Mouse (Mus musculus) erythroid progenitor cell, adult 5-6 weeks (primary cell): ENCODE data around the gene Cst8. TPM values are rescaled to one million over a fixed set of nuclear protein-coding genes. Genes with fewer than 3 reads are reported as not detected.
"Not testable (repeated sequence)": the region's sequence is repeated elsewhere in the genome, so short reads cannot be mapped to it uniquely, and the experiment has no call there.

Source experiments
- ATAC-seq: replicated peaks from 2 replicates; pipeline ENCODE4 v1.8.0; 2016; ENCODE audit warnings: moderate number of reproducible peaks, mild to moderate bottlenecking, moderate TSS enrichment, inconsistent platforms; ENCODE audit not compliant: poor library complexity, low FRiP score, severe bottlenecking
- total RNA-seq, 2 experiments: library from RNA; stranded (forward) in 1 of 2; stranded (reverse) in 1 of 2; fragments of 150-400 nt in 1 of 2; fragments of 186-747, 209-891 nt in 1 of 2; gene quantifications; 2 replicates each; pipeline versions ENCODE4 v1.2.3 to v1.2.4; 2015 to 2017; ENCODE audit warnings: low replicate concordance in 2 of 2

Cst8 gene
- total RNA-seq (2015; ENCODE audit: low replicate concordance) = not detected in 2 replicates
- total RNA-seq (2017; ENCODE audit: low replicate concordance) = not detected in 2 replicates

DNA sequence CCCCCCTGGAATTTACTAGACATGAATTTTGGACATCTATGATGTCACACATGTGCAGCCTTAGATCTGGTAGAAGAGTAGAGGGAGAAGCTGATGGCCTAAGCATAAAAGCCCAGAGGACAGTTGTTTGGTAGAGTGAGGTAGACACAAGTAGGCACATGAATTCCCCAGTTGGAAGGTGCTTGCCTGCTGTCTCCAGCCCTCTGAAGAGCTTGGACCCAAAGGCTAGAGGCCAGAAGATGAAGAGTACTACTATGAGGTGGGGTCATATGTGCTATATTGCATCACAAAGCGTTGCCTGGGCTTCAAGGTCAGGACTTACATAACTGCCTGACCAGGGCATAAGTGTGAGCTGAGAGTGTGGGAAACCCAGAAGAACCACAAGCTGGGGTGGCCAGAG lies at the start of gene Cst8:
Gene Cst8 (plus strand): TSS at position 301 of the 400 bp plus-strand sequence.
- no peak for ATAC-seq

DNA sequence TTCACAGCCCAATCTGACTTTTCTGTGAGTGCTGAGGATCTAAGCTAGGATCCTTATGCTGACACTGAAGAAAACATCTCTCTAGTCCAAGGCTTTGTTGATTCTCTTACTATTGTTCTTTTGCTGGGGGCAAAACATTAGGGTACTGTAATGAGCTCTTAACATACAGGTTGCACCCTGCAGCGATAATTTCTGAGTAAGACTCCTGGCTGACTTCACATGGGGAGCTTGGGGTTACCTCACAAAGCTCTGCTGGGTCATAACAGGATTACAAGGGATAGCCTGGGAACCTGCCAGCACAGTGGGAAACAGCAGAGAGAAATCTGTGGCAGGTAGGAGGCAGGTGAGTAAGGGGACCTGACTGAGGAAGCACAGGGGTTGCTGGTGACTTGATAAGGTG lies 48.5 kb upstream of the Cst8 start, which contains the start of gene Cstl1:
Gene Cstl1 (plus strand): TSS at position 301 of the 400 bp plus-strand sequence.
- no peak for ATAC-seq

DNA sequence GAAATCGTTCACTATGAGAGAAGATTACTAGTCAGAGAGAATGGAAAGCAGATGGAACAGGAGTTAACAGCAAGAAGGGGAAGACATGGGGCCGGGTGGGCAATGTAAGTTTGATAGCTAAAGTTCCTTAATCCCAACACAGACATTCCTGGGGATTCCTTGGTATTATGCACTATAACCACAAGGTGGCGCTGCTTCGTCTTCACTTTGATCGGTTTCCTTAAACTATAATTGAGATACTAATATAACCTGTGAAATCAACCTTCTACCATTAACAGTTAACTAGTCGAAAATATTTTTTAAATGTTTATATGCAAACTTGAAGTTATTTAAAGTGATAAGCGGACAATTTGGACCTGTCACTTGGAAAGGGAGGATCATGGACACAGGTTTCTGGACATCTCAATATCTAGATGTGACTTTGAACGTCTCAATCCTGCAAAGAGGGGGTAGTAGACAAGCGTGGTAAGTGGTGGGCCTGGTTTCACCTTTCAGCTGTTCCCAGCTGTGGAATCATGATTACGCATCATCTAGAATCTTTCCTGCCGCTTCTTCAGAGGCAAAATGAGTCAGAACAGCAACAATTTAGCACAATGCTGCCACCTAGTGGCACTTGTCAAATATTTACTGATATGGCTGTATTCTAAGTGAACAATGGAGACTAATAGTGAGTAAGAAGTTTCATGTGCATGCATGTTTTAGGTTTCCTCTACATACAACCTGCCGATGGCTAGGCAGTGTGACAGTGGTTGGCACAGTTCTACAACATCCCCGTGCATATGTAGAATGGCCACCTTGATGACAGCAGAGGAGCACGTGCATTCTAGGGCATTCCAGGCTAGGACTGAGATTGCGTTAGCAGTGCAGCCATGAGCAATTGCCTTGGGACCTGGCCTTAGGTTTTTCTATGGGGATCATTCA lies 46.4 kb upstream of the Cst8 start:
- peak; percentile 82 for ATAC-seq

DNA sequence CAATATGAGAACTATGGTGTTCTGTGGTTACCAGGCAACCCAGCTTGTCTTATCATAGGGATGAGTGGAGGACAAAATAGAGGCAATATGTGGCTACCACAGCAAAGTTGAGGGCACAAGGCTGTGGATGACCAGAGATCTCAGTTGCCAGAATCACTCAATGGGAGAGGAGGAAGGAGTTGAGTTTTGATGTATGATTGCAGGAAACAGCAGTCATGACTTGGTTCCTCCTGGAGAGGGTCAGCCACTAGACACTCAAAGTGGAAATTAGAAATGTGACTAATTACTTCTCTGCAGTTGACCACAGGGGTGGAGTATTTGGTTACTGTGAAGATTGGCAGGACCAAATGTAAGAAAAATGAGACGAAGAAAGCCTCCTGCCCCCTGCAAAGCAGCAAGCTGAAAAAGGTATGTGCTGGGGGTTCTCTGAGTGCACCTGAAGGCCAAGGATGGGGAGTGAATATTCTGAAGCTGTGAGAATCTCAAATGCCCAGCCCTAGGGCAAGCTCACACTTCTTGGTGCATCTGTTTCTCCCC lies 44.2 kb upstream of the Cst8 start:
- no peak for ATAC-seq

DNA sequence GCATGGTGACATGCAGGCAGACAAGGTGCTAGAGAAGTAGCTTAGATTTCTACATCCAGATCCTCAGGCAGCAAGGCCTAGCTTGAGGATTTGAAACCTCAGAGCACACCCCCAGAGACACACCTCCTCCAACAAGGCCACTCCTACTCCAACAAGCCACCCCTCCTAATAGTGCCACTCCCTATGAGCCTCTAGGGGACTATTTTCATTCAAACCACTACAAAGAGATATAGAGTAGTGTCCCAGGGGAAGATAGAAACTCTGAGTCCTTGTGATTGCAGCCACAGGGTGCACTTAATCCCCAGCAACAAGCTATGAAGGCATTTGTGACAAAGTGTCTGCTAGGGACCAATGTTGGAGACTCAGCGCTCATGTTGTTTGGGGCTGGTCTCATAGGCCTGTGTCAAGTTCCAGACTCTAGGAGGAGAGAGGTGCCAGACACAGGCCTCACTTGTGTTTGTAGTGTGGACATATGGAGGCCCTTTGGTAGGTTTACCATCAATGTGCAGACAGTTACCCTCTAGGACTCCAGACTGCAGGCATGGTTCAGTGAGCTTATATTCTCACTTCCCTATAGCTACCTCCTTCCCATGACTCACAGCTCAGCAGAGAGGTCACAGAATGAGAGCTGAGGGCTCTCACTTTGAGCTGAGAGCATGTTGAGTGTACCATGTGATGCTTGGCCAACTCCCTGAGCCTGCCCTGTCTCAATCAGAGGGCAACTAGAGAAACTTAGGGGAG lies 34.8 kb upstream of the Cst8 start:
- no peak for ATAC-seq

DNA sequence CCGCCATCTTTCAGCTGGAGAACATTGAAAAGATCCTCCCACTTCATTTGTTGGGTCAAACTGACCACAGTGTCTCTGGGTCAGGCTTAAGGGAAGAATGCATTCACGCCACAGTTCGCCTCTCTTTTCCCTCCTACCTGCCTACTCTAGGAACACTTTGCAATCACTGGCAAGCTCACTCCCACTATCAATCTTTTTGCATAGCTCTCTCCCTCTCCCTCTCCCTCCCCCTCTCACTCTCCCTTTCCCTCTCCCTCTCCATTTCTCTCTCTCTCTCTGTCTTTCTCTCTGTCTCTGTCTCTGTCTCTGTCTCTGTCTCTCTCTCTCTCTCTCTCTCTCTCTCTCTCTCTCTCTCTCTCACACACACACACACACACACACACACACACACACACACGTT lies 27.2 kb upstream of the Cst8 start, which contains the start of gene Cst11:
Gene Cst11 (minus strand): TSS at position 101 of the 400 bp plus-strand sequence.
- ATAC-seq = not testable (repeated sequence)

DNA sequence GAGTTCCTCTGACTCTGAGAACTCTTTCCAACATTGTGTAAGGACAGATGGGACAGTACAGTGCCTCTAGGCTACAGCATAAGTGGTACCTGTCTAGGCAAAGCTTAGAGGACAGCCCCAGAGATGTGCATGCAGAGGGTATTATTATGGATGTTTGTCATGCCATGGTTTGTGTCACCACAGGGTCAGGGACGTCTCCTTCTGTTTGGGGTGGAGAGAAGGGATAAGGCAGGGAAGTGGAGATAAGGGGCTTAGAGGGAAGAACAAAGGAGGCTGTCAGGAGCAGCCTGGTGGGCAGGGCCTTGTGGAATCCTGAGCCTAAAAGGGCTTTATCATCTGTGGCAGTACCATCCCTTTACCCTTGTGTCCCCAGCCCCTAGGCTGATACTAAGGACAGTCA lies 16.9 kb upstream of the Cst8 start, which contains the start of gene 8030411F24Rik:
Gene 8030411F24Rik (plus strand): TSS at position 301 of the 400 bp plus-strand sequence.
- ATAC-seq = no peak

DNA sequence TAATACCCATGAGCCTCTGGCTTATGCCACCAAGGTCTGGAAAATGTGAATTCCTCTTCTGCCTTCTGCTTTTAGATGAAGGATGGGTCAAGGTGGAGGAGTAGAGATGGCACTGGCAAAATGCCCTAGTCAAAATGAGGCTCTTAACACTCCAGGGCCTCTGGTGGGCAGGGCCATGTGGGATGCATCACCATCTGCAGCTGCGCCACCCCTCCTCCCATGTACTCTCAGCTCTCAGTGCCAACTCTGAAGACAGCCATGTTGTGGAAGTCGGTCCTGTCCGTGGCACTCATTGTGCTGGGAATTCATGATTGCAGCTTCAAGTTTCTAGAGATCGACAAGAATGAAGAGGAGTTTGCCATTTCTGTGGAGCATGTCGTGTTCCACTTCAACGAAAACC lies 9.4 kb upstream of the Cst8 start, which contains the start of gene Cst12:
Gene Cst12 (plus strand): TSS at position 220 of the 400 bp plus-strand sequence.
- ATAC-seq = no peak

DNA sequence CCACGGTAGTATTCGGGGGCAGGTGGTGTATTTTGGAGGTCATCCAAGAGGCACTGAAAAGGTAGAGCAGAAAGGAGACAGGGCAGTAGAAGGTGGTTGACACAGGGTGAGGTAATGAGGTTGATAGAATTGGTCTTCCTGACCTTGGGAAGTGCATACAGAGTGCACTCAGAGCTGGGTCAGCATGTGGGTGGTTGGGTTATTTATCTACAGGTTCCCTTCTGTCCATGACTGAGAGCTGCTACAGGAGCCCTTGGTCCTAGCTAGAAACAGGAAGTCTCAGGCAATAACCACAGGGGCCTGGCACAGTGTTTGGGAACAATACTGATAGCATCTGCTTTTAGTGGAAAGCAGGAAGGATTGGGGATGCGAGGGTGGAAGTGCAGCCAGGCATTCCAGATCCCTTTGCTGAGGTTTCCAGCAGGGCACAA lies 2.9 kb downstream of the Cst8 start:
- no peak for ATAC-seq

DNA sequence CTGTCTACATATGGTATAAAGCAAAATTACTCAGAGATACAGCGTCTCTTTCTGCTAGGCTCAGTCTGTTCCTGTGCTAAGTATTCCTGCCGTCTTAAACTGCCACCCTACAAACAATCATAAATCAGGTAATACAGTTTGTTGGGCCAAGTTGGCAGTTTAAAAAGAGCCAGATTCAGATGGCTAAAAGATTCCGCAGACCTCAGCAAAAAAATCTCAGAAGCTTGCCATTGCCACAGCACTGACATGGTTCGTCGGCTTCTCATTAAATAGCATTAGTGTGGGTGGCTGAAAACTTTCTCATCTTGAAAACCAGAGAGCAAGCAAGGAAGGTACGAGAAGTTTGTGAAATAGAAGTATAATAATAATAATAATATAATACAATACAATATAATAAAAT lies 8.1 kb downstream of the Cst8 start:
- no peak for ATAC-seq

DNA sequence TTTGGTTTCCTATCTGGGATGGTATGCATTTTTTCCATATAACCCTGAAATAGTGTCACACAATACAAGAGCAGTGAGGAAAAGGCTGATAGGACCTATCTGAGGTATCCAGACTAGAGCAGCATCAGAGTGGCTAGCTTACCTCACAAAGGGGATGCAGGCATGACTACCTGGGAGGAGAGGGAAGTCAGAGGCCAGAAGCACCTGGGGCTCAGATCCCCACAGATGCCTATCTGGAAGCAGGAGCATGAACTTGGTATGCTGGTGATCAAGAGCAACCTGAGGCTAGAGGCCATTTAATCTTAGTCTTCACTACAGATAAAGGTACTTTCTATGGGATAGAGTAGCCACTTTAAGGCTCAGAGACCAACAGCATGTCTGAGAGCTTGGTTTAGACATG lies 21.3 kb downstream of the Cst8 start, which contains the start of gene Cst13:
Gene Cst13 (plus strand): TSS at position 173 of the 400 bp plus-strand sequence.
- ATAC-seq = no peak

DNA sequence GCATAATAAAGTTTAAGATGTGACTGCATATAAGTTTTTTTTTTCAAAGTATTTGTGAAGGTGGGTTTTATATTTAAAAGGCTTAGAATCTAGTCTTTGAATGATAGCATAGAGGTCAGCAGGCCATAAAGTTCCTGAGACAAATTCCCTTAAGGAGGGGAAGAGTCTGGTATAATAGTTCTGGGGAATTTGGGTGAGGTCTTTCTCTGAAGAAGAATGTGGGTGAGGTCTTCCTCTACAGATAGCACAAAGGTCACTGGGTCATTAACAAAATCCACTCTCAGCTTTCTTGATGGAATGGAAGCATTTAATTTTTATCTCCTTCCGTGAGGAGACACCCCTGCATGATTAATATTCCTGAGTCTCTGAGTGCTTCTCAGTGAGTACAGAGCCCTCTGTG lies 27.4 kb downstream of the Cst8 start:
- no peak for ATAC-seq

DNA sequence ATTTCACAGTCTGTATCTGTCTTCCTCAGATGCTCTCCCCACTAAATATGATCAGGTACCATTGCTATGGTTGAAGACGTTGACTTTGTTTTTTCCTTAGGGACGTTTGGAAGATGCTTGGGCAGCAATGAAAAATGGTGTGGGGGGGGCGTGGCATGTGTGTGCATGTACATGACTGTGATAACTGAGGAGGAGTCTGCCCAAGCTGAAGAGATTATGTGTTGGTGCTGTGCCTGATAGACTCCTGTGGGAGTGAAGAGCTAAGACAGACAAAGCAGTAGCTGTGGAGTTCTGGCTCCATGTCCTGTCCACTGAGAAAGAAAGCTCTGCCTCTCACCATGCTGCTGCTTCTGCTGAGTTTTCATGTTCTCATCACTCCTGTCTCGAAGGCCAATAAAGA lies 36.3 kb downstream of the Cst8 start, which contains the start of gene Cst9:
Gene Cst9 (plus strand): TSS at position 236 of the 400 bp plus-strand sequence.
- ATAC-seq = no peak

DNA sequence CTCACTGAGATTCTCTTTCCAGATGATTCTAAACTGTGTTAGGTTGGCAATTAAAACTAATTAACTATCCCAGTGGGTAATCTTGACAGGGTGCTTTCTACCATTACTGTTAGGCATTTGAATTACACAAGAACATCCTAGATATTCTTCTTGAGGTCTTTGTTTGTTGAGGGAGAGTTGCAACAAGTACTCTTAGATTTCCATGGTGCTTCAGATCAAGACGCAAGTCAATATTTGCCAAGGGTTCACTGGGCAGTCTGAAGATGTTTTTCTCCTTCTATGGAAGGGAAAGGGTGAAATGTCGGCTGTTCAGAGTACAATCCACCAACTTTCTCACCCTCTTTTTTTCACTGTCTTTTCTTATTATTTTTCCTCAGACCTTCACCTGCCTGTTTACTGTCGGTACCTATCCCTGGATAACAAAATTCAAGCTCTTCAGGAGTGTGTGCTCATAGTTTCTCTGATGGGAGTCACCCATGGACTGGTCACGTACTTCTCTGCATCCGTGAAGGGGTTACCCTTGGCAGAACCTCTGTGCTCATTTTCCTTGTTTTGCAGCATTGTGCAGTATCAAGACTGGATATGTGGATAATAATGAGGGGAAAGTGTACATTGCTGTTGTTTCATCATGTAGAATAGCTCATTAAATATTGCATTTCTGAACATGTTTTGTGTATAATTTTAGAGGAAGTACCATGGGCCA lies 39.6 kb downstream of the Cst8 start:
- no peak for ATAC-seq

DNA sequence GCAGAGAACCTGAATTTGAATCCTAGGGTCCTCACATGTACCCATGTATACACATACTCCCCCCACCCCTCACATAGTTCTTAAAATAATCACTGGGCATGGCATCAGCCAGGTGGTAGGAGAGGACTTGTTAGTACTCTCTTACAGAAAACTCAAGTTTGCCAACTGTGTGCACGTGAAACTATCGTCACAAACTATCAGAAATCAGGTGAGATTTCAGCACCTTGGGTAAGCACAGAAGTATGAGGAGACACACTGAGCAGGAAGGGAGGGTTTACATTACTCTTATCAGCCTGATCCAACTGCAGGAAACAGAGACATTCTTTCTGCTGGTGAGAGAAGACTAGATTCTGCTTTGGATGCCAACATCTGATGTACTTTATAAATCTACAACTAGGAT lies 40.6 kb downstream of the Cst8 start:
- no peak for ATAC-seq

DNA sequence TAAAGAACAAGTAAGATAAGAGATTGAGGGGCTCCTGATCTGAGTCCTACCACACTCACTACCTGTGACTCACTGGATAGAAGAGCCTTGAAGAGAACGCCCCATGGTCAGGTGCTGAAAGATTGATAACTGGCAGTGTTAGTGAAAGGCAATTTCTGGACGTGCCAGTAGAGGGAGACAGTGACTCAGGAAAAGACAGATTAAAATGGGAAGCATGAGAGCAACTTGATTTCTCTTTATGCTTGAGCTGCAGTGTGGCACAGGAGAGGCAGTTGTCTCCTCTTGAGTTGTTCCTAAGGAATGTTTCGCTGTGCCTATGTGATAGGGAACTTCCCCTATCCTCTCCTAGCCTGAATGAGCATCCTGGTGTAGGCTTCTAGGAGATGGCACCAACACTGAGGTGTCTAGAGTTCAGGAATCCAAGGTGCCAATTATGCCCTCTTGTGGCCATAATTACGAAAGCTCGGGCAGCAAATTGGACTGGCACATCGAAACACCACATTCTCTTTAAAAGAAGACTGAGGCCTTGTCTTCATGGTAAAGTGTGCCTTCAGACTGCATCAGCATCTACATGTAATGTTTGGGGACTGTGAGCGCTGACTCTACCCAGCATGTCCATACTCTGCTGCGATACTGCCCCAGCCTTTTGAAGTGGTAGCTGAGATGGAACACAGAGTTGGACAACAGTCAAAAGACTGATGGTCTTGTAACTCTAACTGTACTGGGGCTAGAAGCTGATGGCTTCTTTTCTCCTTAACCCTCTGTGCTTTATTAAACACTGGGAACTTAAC lies 52.7 kb downstream of the Cst8 start:
- peak; percentile 57 for ATAC-seq
